Mouse (Mus musculus): ENCODE data around the gene Notch1. TPM values are rescaled to one million over a fixed set of nuclear protein-coding genes. Genes with fewer than 3 reads are reported as not detected.

Notch1 gene
- total and polyA plus RNA-seq, 3 experiments = 0.06 TPM; not detected in 2

DNA sequence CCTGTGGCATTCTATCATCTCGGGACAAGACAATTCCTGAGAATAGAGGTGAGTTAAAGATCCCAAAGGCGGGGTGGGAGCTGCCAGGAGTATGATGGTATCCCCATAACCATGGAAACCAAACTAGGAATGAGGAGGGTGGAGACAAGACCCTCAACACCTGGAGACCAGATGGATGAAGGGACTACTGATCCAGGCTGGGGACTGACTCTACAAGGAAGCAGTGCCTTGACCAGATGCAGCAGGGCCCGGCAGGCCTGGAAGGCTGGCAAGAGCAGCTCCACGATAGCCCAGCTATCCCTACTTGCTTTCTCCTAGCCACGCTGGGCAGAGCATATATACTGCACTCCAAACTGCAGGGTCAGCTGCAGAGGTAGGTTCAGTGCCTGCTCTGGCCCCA, 524 bp upstream of the Notch1 start:
- Histone ChIP-seq H3K9ac (ENCODE audit: control insufficient read depth, low read depth, low read length, poor library complexity, severe bottlenecking) (no peak overlapping the region), H3K27me3 (ENCODE audit: control insufficient read depth in 1 of 2, insufficient read depth in 2 of 2, low read length in 2 of 2) (peaks cover 4 to 10% of the 10 kb centered on the region in 2 experiments), H3K4me3 (ENCODE audit: control insufficient read depth in 1 of 2, insufficient read depth in 1 of 2, low read depth in 2 of 2, low read length in 2 of 2) (no peak overlapping the region), H3K27ac (ENCODE audit: control insufficient read depth, low read depth, low read length) (no peak overlapping the region), H3K79me2 (ENCODE audit: control insufficient read depth, insufficient read depth, low read length, poor library complexity) (no peaks in the 10 kb centered on the region), H3K9me3 (replicated peaks; ENCODE audit: insufficient read depth, low read length) (no peaks in the 10 kb centered on the region), H3K36me3 (ENCODE audit: control insufficient read depth in 1 of 2, insufficient read depth in 2 of 2, low read length in 2 of 2) (no peaks in the 10 kb centered on the region), H3K4me1 (ENCODE audit: control insufficient read depth in 1 of 2, insufficient read depth in 2 of 2, low read length in 2 of 2) (no peaks in the 10 kb centered on the region)
- no peak for TF ChIP-seq SMC3 (IDR thresholded peaks at IDR 0.05; ENCODE audit: low read depth, low read length)
- no peak for TF ChIP-seq NELFE (IDR thresholded peaks at IDR 0.05; ENCODE audit: low read depth, low read length)
- no peak for TF ChIP-seq USF1 (IDR thresholded peaks at IDR 0.05; ENCODE audit: low read depth, low read length)
- no peak for TF ChIP-seq KAT2A (conservative IDR thresholded peaks at IDR 0.05; ENCODE audit: low read depth, low read length)
- no peak for TF ChIP-seq POLR2AphosphoS2 (IDR thresholded peaks at IDR 0.05; ENCODE audit: low read length)
- DNase-seq (ENCODE audit: low read depth, low spot score) = no peak

DNA sequence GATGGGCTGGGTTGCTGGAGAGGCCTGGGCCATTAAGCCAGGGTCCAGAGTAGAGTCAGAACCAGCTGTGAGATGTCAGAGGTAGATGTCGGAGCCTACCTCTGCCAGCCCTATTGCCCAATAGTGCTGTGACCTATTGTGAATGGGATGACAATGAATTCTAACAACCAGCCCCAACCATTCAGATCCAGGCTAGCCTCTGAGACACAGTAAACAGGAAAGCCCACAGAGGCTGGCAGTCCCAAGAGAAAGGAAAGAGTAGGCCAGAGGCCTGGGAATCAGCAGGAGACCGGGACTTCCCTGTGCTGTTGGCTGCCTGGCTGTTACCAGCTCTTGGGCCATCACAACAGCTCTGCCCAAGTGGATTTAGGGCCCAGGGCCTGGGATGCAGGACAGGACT, 1.1 kb downstream of the Notch1 start:
- Histone ChIP-seq H3K9ac (ENCODE audit: control insufficient read depth, low read depth, low read length, poor library complexity, severe bottlenecking) (no peak overlapping the region), H3K4me3 (ENCODE audit: control insufficient read depth in 1 of 2, insufficient read depth in 1 of 2, low read depth in 2 of 2, low read length in 2 of 2) (no peak overlapping the region), H3K79me2 (ENCODE audit: control insufficient read depth, insufficient read depth, low read length, poor library complexity) (no peaks in the 10 kb centered on the region), H3K4me1 (ENCODE audit: control insufficient read depth in 1 of 2, insufficient read depth in 2 of 2, low read length in 2 of 2) (no peaks in the 10 kb centered on the region), H3K9me3 (replicated peaks; ENCODE audit: insufficient read depth, low read length) (no peaks in the 10 kb centered on the region), H3K27me3 (ENCODE audit: control insufficient read depth in 1 of 2, insufficient read depth in 2 of 2, low read length in 2 of 2) (peaks cover 0 to 6% of the 10 kb centered on the region in 2 experiments; a peak in 3 of 4 replicates), H3K27ac (ENCODE audit: control insufficient read depth, low read depth, low read length) (no peak overlapping the region), H3K36me3 (ENCODE audit: control insufficient read depth in 1 of 2, insufficient read depth in 2 of 2, low read length in 2 of 2) (no peaks in the 10 kb centered on the region)
- TF ChIP-seq TBP (IDR thresholded peaks at IDR 0.05; ENCODE audit: low read depth, low read length) (no peak), ZKSCAN1 (IDR thresholded peaks at IDR 0.05; ENCODE audit: low read depth, low read length) (no peak), USF1 (IDR thresholded peaks at IDR 0.05; ENCODE audit: low read depth, low read length) (no peak), ELF1 (IDR thresholded peaks at IDR 0.05; ENCODE audit: low read depth, low read length) (no peak), E2F4 (IDR thresholded peaks at IDR 0.05; ENCODE audit: borderline replicate concordance, low read depth, low read length) (no peak), MXI1 (IDR thresholded peaks at IDR 0.05; ENCODE audit: low read depth, low read length) (no peak), SMC3 (IDR thresholded peaks at IDR 0.05; ENCODE audit: low read depth, low read length) (no peak), POLR2AphosphoS5 (IDR thresholded peaks at IDR 0.05; ENCODE audit: borderline replicate concordance, low read depth, low read length) (no peak)
- DNase-seq (ENCODE audit: low read depth, low spot score) = no peak

DNA sequence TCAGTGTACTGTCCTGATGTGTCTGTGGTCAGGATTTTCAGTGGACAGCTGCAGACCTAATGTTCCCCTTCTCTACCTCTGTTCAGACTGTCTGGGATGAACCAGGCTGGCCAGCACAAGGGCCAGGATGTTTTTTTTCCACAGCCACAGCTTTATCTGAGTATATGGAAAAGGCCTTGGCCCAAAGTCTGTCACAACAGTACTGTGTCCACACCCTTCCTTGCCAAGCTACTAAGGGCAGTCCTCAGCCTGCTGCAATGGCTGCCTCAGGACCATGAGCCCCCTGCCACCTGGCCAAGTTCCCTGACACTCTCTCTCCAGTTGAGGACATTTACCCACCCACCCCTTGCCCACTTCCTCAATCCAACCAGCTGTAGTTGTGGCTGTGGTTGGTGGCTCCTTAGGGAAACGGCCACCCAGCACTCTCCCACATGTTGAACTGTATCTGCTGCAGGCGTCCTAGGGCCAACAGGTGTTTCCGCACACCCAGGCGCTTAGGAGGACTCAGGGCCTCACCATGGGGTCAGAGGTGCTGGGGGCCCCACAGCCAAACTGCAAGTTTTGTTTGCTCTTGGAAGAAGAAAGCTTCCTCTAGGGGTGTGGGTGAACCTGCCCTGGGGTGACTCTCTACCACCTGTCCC, 3.2 kb downstream of the Notch1 start:
- Histone ChIP-seq H3K36me3 (ENCODE audit: control insufficient read depth in 1 of 2, insufficient read depth in 2 of 2, low read length in 2 of 2) (no peaks in the 10 kb centered on the region), H3K4me1 (ENCODE audit: control insufficient read depth in 1 of 2, insufficient read depth in 2 of 2, low read length in 2 of 2) (no peaks in the 10 kb centered on the region), H3K4me3 (ENCODE audit: control insufficient read depth in 1 of 2, insufficient read depth in 1 of 2, low read depth in 2 of 2, low read length in 2 of 2) (no peak overlapping the region), H3K9me3 (replicated peaks; ENCODE audit: insufficient read depth, low read length) (no peaks in the 10 kb centered on the region), H3K27ac (ENCODE audit: control insufficient read depth, low read depth, low read length) (no peak overlapping the region), H3K9ac (ENCODE audit: control insufficient read depth, low read depth, low read length, poor library complexity, severe bottlenecking) (no peak overlapping the region), H3K27me3 (ENCODE audit: control insufficient read depth in 1 of 2, insufficient read depth in 2 of 2, low read length in 2 of 2) (peaks cover 0 to 6% of the 10 kb centered on the region in 2 experiments; a peak in 2 of 4 replicates), H3K79me2 (ENCODE audit: control insufficient read depth, insufficient read depth, low read length, poor library complexity) (no peaks in the 10 kb centered on the region)
- TF ChIP-seq USF1 (IDR thresholded peaks at IDR 0.05; ENCODE audit: low read depth, low read length) (no peak), USF2 (IDR thresholded peaks at IDR 0.05; ENCODE audit: borderline replicate concordance in 1 of 2, insufficient read depth in 1 of 2, low read depth in 1 of 2, low read length in 2 of 2) (no peak), MAX (IDR thresholded peaks at IDR 0.05; ENCODE audit: low read length) (no peak), POLR2A (IDR thresholded peaks at IDR 0.05; ENCODE audit: control insufficient read depth in 1 of 2, insufficient read depth in 1 of 2, low read depth in 1 of 2, low read length in 2 of 2, poor library complexity in 1 of 2) (no peak), MEF2A (IDR thresholded peaks at IDR 0.05; ENCODE audit: extremely low read depth, insufficient replicate concordance, low read depth, low read length, poor library complexity, severe bottlenecking) (no peak), ZNF384 (IDR thresholded peaks at IDR 0.05; ENCODE audit: low read depth, low read length) (no peak), ETS1 (IDR thresholded peaks at IDR 0.05; ENCODE audit: low read depth, low read length) (no peak), SMC3 (IDR thresholded peaks at IDR 0.05; ENCODE audit: low read depth, low read length) (no peak), TCF12 (IDR thresholded peaks at IDR 0.05; ENCODE audit: low read depth, low read length) (no peak), RAD21 (IDR thresholded peaks at IDR 0.05; ENCODE audit: low read depth, low read length) (no peak), ELF1 (IDR thresholded peaks at IDR 0.05; ENCODE audit: low read depth, low read length) (no peak), ZC3H11A (IDR thresholded peaks at IDR 0.05; ENCODE audit: low read depth, low read length) (no peak), NRF1 (IDR thresholded peaks at IDR 0.05; ENCODE audit: insufficient read depth, low read depth, low read length, poor library complexity, severe bottlenecking) (no peak), SIN3A (IDR thresholded peaks at IDR 0.05; ENCODE audit: low read length) (no peak), BHLHE40 (IDR thresholded peaks at IDR 0.05; ENCODE audit: borderline replicate concordance, low read depth, low read length) (no peak), CHD1 (IDR thresholded peaks at IDR 0.05; ENCODE audit: low read depth, low read length) (no peak)
- DNase-seq (ENCODE audit: low read depth, low spot score) = no peak

Measured in MEL (cell line).